Mouse (Mus musculus): Measurements from ENCODE around the gene Atxn1.

- TF ChIP-seq USF1 (IDR thresholded peaks at IDR 0.05; ENCODE audit: low read depth) (no peak), TCF12 (IDR thresholded peaks at IDR 0.05; ENCODE audit: insufficient read depth, poor library complexity, severe bottlenecking) (no peak), MAX (IDR thresholded peaks at IDR 0.05; ENCODE audit: low read depth) (no peak), POLR2AphosphoS2 (IDR thresholded peaks at IDR 0.05; ENCODE audit: insufficient read length, low read depth) (no peak), POLR2A (IDR thresholded peaks at IDR 0.05; ENCODE audit: insufficient read length, low read depth) (no peak), MYOD1 (IDR thresholded peaks at IDR 0.05; ENCODE audit: control insufficient read depth in 1 of 3, insufficient read length in 2 of 3, low read depth in 2 of 3) (no peak), E2F4 (IDR thresholded peaks at IDR 0.05; ENCODE audit: insufficient read depth) (no peak), CEBPB (IDR thresholded peaks at IDR 0.05; ENCODE audit: insufficient read depth, poor library complexity, severe bottlenecking) (no peak), MYOG (IDR thresholded peaks at IDR 0.05; ENCODE audit: control insufficient read depth in 1 of 3, insufficient read depth in 1 of 3, insufficient read length in 2 of 3, low read depth in 2 of 3) (no peak)
These were observed 171.0 kb downstream of the Atxn1 start for GRCm38 (mm10) chr13:45793796-45794195.

Measured in myocyte (in vitro differentiated cells).